Mouse (Mus musculus): ENCODE results near the gene Hbs1l. TPM values are rescaled to one million over a fixed set of nuclear protein-coding genes. Genes with fewer than 3 reads are reported as not detected.

Gene Hbs1l
- total RNA-seq, 2 experiments from 2014 or later: 76.3 to 85.9 TPM

GRCm38 (mm10) chr10:21353890-21354289 is 58.1 kb downstream of the Hbs1l start:
- ATAC-seq (replicated peaks; ENCODE audit: low FRiP score, poor library complexity, severe bottlenecking): no peak

- ATAC-seq (replicated peaks; ENCODE audit: low FRiP score, poor library complexity, severe bottlenecking): no peak
Measured at GRCm38 (mm10) chr10:21354506-21354905, 58.7 kb downstream of the Hbs1l start.

- no peak for ATAC-seq (replicated peaks; ENCODE audit: low FRiP score, poor library complexity, severe bottlenecking)
Measured at GRCm38 (mm10) chr10:21357986-21358385, 62.2 kb downstream of the Hbs1l start.

- no peak for ATAC-seq (replicated peaks; ENCODE audit: low FRiP score, poor library complexity, severe bottlenecking)
Measured at GRCm38 (mm10) chr10:21359086-21359485, 63.3 kb downstream of the Hbs1l start.

DNA sequence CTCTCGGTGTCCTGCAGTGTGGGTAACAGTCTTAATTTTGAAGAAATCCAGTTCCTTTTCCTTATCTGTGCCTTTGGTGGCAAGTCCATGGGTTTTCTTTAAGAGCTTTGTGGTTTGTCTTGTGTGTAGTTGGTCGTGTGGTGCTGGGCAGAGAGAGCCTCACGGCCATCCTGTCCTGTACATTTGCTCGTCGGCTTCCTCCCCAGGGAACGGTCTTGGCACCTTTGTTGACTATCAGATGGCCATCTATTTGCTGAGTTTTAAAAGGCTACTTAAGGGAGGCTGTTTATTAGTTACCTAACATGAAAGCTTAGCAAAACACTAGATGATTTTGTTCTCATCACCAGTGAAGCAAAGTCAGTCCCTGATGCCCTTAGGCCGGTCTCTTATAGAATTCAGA is 66.1 kb downstream of the Hbs1l start:
- ATAC-seq (replicated peaks; ENCODE audit: low FRiP score, poor library complexity, severe bottlenecking): no peak

GRCm38 (mm10) chr10:21363297-21363696 is 67.5 kb downstream of the Hbs1l start:
- ATAC-seq (replicated peaks; ENCODE audit: low FRiP score, poor library complexity, severe bottlenecking): no peak

GRCm38 (mm10) chr10:21364946-21365345 is 69.2 kb downstream of the Hbs1l start:
- no peak for ATAC-seq (replicated peaks; ENCODE audit: low FRiP score, poor library complexity, severe bottlenecking)

DNA sequence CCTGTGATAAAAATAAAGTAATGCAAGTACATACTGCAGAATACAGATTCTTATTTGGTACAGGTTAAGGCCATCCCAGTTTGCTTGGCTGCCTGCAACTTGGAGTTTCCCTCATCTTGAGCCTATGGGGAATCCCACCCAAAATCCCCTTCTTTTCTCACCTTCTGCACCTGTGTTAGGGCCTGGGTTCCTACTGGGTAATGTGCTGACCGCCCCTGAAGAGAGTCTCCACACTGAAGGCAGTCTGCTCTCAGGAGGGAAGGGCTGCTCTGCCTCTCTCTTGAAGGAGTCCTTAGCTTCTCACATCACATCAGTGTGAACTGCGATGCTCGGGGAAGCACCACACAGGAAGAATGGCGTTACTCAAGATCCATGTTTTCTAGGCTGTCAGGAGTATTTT is 70.1 kb downstream of the Hbs1l start:
- no peak for ATAC-seq (replicated peaks; ENCODE audit: low FRiP score, poor library complexity, severe bottlenecking)

DNA sequence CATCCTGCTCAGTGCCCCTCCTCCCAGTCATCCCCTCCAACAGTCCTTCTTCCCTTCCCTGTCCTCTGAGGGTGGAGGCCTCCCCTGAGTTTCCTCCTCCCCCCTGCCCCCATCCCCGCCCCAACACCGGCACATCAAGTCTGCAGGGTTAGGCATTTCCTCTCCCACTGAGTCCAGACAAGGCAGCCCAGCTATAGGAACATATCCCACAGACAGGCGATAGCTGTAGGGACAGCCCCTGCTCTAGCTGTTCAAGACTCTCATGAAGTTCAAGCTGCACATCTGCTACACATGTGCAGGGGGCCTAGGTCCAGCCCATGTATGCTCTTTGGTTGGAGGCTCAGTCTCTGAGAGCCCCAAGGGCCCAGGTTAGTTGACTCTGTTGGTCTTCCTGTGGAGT is 70.7 kb downstream of the Hbs1l start:
- no peak for ATAC-seq (replicated peaks; ENCODE audit: low FRiP score, poor library complexity, severe bottlenecking)

GRCm38 (mm10) chr10:21367481-21367880 is 71.7 kb downstream of the Hbs1l start:
- ATAC-seq (replicated peaks; ENCODE audit: low FRiP score, poor library complexity, severe bottlenecking): no peak

GRCm38 (mm10) chr10:21369586-21369985 is 73.8 kb downstream of the Hbs1l start:
- no peak for ATAC-seq (replicated peaks; ENCODE audit: low FRiP score, poor library complexity, severe bottlenecking)

DNA sequence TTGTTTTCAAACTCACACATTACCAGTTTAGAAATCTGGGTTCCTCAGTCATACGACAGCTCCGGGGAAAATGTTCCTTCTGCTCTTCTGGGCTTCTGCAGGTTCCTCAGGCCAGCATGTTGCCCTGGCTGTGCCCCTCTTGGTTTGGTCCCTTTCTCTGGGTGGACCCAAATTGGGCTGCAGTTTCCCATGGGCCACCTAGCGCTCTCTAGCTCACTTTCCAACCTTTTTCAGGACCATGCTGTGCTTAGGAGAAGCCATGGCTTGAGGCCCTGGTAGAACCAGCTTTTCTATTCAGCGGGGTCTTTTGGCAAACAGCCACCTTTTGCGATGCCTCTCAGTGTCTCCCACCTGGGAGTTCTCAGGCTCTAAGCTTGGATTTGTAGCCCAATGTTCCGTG is 76.5 kb downstream of the Hbs1l start:
- ATAC-seq (replicated peaks; ENCODE audit: low FRiP score, poor library complexity, severe bottlenecking): no peak

DNA sequence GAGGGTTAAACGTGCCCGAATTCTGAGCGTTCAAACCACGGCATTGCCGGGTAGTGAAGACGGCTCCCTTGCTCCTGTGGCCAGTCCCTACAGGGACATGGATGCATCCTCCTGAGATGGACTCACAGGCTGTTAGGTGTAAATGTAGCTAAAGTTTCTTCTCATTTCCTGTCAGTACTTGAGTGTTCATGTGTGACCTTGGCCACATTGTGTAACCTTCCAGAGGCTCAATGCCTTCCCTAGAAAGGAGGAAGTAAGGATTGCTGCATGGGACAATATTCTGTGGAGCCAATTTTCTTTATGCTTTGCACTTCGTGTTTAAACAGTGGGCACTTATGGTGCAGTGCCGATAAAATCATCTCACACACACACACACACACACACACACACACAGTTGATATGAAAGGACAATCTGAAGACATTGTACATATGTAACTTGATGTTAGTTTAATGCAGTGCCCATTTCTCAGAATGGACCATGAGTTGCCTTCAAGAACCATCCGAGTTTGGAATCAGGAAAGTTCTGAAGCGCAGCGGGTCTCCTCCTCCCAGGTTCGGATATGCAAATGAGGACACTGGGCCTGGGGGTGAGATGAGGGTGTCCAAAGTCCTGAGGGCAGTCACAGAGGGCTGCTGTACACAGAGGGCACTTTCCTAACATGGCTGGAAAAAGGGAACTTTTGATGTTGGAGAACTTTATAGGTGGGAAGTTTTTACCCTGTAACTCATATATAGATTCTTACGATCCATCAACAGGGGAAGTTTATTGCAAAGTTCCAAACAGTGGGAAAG is 81.1 kb downstream of the Hbs1l start, which contains the start of gene Aldh8a1:
TSS of gene Aldh8a1 (plus strand) at position 610 of the 792 bp plus-strand sequence.
- ATAC-seq (replicated peaks; ENCODE audit: low FRiP score, poor library complexity, severe bottlenecking): no peak

- ATAC-seq (replicated peaks; ENCODE audit: low FRiP score, poor library complexity, severe bottlenecking): peak; percentile 60
Measured at GRCm38 (mm10) chr10:21378196-21378944, 82.6 kb downstream of the Hbs1l start.

DNA sequence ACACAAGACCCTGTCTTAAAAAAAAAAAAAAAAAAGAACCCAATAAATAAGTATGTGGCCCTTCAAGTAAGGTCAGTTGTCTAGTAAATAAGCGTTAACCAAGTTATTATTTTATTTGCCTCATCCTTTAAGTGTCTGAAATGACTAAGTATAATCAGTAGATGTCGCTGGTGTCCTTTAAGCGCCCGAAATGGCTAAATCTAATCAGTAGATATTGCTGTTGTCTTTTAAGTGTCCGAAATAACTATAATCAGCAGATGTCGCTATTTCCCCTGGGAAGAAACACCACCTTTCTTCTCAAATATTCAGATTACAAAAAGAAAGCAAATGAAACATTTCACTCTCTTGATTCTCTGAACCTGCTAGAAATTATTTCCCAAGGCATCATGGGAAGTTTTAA is 87.1 kb downstream of the Hbs1l start:
- 0 out of 2 replicates have a peak, but pooled peaks have one; percentile 32 for ATAC-seq (replicated peaks; ENCODE audit: low FRiP score, poor library complexity, severe bottlenecking)

GRCm38 (mm10) chr10:21385111-21385663 is 89.4 kb downstream of the Hbs1l start:
- no peak for ATAC-seq (replicated peaks; ENCODE audit: low FRiP score, poor library complexity, severe bottlenecking)

DNA sequence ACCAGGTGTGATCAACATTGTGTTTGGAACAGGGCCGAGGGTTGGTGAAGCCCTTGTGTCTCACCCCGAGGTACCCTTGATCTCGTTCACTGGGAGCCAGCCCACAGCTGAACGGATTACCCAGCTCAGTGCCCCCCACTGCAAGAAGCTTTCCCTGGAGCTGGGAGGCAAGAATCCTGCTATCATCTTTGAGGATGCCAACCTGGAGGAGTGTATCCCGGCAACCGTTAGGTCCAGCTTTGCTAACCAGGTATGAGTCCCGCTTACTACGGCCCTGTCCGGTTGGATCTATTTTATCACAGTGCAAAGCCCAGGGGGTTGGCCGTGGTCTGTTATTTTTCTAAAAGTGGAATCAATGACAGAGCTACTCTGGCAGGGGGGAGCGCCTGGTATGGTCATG is 93.3 kb downstream of the Hbs1l start:
- ATAC-seq (replicated peaks; ENCODE audit: low FRiP score, poor library complexity, severe bottlenecking): no peak

- ATAC-seq (replicated peaks; ENCODE audit: low FRiP score, poor library complexity, severe bottlenecking): no peak
Measured at GRCm38 (mm10) chr10:21390440-21390839, 94.7 kb downstream of the Hbs1l start.

DNA sequence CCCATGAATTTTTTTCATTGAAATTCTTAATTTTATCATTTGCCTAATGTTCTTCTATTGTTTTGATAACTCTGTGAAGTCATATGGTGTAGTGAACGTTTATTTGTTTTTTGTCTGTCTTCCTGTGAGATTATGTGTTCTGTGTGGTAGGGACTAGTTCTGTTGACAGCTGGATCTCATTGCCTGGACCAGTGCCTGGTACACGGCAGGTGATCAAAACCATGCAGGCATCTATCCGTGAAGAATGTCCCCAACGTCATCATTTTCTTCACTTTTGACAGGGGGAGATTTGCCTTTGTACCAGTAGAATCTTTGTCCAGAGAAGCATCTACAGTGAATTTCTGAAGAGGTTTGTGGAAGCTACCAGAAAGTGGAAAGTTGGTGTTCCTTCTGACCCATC is 95.5 kb downstream of the Hbs1l start:
- ATAC-seq (replicated peaks; ENCODE audit: low FRiP score, poor library complexity, severe bottlenecking): no peak

- ATAC-seq (replicated peaks; ENCODE audit: low FRiP score, poor library complexity, severe bottlenecking): peak; percentile 94
Measured at GRCm38 (mm10) chr10:21393390-21393789, 97.6 kb downstream of the Hbs1l start.

Data from erythroid progenitor cell, adult 5-6 weeks (primary cell).